Mouse (Mus musculus): Measurements from ENCODE around the gene Trim30d.
"Not testable (repeated sequence)": the region's sequence is repeated elsewhere in the genome, so short reads cannot be mapped to it uniquely, and the experiment has no call there.

Gene Trim30d

GRCm38 (mm10) chr7:104507421-104508065, at the start of gene Trim30d:
Trim30d (minus strand) TSS chr7:104507849.
- peak; percentile 31 for DNase-seq

- no peak for DNase-seq
Measured at GRCm38 (mm10) chr7:104552700-104553099, 45.1 kb upstream of the Trim30d start.

GRCm38 (mm10) chr7:104549833-104550232, 42.2 kb upstream of the Trim30d start, which contains the start of gene Olfr651:
Olfr651 (plus strand) TSS chr7:104550133.
- DNase-seq: no peak

GRCm38 (mm10) chr7:104501589-104502371, 5.9 kb downstream of the Trim30d start:
- no peak for DNase-seq

- DNase-seq: not testable (repeated sequence)
Measured at GRCm38 (mm10) chr7:104501186-104501585, 6.5 kb downstream of the Trim30d start.

- not testable (repeated sequence) for DNase-seq
Measured at GRCm38 (mm10) chr7:104499464-104499863, 8.2 kb downstream of the Trim30d start.

- peak; percentile 62 for DNase-seq
Measured at GRCm38 (mm10) chr7:104465065-104465744, 42.4 kb downstream of the Trim30d start, which contains the start of gene Trim30a. Trim30a (minus strand) TSS chr7:104465193.

- peak; percentile 58 for DNase-seq
Measured at GRCm38 (mm10) chr7:104445961-104446645, 61.5 kb downstream of the Trim30d start.
